Mouse (Mus musculus) testis, adult 2 months (tissue): ENCODE data around the gene Dnaja2.

ENCODE experiments used
- CTCF ChIP-seq: fragments of 200-500 bp; IDR thresholded peaks from 2 replicates; pipeline ENCODE4 v1.5.1; 2012; ENCODE audit warnings: low read depth, mild to moderate bottlenecking, inconsistent platforms, low read length, moderate library complexity; ENCODE audit not compliant: control insufficient read depth, insufficient read depth, insufficient replicate concordance
- POLR2A ChIP-seq: fragments of 200-500 bp; IDR thresholded peaks from 2 replicates; pipeline ENCODE4 v1.6.1; 2012; ENCODE audit warnings: low read depth, mild to moderate bottlenecking, inconsistent platforms, low read length, moderate library complexity; ENCODE audit not compliant: control insufficient read depth

GRCm38 (mm10) chr8:85573972-85574496 lies 18.9 kb upstream of the Dnaja2 start:
- no peak for TF ChIP-seq CTCF
- TF ChIP-seq POLR2A, result no peak
